Mouse (Mus musculus) right cerebral cortex, postnatal 14 days (tissue): ENCODE measurements around the gene Tbcd.

Source experiments
- DNase-seq: peaks from one replicate; pipeline ENCODE4 v3.0.0; 2022

Tbcd gene

DNA sequence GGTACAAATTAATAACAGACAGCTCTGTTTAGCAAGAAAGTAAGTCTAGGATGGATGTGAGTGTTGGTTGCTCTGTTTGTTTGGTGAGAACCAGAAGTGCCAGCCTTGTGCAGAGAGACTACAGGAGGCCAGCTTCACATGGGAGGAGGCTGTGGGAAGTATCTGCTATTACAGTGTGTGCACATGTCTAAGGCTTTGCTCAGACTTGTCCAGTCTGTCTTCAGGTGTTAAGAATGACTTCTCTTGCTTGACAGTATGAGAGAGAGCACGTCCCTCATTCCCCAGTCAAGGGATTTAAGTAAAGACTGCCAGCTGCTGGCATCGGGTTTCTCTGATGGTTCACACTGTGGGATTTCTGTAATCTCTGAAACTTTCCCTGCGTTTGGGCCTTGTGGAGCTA, 149.7 kb downstream of the Tbcd start:
- DNase-seq = no peak

- no peak for DNase-seq
Observed at GRCm38 (mm10) chr11:121605604-121606003, 153.9 kb downstream of the Tbcd start.

GRCm38 (mm10) chr11:121610976-121611375, 159.2 kb downstream of the Tbcd start:
- no peak for DNase-seq

DNA sequence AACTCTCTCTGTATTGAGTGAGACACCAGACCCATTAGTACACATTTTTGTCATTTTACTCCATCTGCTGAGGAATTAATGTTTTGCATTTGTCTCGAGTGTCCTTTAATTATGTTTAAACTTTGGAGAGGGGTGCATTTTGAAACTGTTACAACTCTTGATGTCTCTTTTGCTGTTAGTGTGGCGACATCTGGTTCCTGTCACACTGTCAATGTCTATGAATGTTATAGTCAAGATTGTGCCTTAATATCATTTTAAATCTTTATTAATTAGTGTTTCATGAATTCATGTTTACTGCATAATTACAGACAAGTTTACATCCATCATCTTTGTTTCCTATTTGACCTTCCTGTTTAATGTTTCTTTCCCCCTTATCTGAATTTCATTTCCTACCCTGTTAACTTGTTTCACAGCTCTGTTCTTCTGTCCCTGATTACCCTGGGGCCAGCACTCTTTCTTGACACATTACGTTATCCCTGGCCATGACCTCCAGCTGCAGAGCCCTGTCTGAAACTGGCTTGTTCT, 164.3 kb downstream of the Tbcd start:
- no peak for DNase-seq

DNA sequence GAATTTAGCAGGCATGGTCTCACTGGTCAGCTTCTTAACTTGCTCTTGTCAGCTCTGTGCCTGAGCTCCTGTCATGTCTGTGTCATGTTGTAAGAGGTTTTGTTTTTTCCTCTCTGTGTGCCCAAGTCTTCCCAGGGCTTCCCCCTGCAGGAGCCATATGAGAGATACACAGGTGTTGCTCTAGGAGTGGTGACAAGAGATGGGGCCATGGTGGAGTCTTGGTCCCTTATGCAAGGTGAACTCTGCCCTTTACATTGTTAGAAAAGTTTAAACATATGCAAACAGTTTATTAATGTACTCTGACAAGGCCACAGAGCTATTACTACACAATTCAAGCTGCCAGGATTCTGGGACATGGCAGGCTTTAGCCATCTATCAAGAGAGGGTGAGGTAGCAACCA, 164.8 kb downstream of the Tbcd start:
- no peak for DNase-seq

DNA sequence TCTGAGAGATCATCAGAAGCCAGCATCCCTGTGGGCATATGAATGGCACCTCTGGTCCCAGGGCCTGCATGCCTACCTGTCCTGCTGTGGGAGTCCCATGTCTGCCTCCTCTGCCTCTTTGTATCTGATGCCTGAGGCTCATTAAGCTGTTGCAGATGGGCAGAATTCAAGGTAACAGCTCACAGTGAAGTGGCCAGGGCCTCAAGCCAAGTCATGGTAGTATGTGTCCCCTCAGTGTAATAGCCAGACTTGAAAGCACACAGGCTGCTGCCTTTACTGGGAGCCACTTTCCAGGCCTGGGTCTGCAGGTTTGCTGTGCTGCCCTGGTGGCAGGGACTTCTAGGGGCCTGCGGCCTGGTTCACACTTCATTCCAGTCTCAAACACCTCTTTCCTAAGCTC, 165.6 kb downstream of the Tbcd start:
- DNase-seq = no peak

DNA sequence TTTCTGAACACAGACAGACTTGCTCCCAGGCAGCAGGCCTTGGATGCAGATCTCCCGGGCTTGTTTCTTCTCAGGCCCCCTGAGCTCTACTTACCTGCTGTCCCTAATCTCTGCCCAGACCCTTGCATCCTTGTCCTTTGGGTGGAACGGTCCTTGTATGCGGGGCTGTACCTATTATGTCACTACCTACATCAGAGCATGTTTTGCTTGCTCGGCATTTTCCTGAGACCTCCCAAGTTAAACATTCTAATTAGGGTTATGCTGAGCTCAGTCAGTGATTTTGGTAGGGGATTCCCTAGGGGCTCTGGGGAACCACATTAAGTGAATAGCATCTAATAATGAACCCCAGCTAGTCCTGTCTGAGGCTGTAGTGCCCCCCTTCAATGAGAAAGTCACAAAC, 173.3 kb downstream of the Tbcd start:
- no peak for DNase-seq

DNA sequence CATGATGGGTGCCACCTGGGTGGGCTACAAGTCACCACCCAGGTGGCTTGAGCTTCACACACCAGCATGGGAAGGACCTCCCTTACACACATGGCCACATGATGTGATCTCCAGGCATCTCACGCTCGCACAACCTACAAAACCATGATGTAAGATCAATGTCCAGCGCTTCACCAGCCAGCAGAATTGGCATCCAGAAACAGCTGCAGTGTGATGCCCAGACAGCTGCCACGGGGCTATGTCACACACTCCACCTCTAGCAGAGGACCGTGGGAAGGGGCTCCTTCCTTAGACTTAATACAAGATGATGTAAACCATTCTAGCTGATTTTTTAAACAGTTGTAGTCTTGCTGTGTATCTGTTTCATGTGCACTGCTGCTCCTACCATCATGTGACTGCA, 175.8 kb downstream of the Tbcd start:
- DNase-seq = no peak

DNA sequence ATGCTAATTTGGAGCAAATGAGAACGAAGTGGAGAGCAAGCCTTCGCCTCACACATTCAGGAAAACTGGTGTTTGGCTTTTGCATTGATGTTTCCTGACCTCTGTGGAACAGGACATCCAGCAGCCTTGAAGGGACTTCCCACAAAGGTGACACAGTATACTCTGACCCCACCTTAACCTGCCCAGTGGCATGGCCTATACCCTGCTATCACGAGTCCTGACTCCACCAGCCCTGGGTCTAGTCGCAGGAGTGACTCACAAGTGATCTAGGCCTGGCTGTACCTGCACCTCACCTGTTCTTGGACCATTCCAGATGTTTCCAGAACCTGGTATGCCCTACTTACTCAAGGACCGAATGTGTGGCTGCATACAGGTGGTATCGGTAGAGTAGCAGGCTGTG, 177.8 kb downstream of the Tbcd start:
- DNase-seq = no peak

- no peak for DNase-seq
Observed at GRCm38 (mm10) chr11:121630406-121630805, 178.7 kb downstream of the Tbcd start.

GRCm38 (mm10) chr11:121631410-121631809, 179.7 kb downstream of the Tbcd start:
- no peak for DNase-seq

GRCm38 (mm10) chr11:121636646-121637045, 184.9 kb downstream of the Tbcd start:
- DNase-seq = no peak

DNA sequence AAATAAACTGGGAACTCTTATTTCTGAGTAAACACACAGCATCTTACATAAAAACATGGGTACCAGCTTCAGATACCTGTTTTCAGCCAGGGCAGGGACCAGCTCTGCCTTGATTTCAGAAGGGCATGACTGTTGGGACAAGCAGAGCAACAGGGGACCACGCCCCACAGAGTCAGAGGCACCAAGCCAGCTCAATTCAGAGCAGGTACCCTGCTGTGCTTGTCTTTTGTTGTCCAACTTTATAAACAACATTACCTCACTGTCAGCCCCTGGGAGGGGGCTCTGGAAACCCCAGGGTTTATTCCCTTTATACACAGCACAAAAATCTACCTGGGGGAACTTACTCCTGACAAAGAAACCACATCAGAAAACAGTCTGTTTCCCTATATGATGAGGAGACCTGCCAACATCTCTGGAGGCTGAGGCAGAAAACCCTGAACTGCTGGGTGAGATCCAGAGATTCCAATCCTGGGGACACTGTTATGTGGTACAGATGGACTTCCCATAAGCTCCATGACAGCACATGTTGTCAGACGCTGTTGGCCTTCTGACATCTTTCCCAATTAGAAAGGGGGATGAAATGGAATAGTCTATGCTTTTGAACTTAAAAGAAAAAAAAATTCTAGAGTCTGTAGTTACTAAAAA, 189.9 kb downstream of the Tbcd start:
- DNase-seq = no peak

GRCm38 (mm10) chr11:121645394-121645793, 193.6 kb downstream of the Tbcd start:
- no peak for DNase-seq

DNA sequence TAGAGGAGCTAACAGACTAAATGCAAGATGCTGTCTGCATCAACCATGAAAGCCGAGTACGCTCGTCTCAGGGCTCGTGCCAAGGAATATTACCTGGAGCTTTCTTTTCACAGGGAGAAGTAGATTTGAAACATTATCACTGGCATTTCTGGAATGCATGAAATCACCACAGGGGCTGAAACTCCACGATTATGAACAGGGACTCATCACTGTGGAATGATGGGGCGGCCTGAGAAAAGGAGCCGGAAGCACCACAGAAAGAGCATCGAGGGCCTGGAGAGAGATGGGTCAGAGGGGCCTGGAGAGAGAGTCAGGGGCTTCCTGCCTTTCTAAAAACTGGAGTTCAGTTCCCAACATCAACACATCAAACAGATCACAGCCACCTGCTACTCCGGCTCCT, 195.6 kb downstream of the Tbcd start:
- no peak for DNase-seq

DNA sequence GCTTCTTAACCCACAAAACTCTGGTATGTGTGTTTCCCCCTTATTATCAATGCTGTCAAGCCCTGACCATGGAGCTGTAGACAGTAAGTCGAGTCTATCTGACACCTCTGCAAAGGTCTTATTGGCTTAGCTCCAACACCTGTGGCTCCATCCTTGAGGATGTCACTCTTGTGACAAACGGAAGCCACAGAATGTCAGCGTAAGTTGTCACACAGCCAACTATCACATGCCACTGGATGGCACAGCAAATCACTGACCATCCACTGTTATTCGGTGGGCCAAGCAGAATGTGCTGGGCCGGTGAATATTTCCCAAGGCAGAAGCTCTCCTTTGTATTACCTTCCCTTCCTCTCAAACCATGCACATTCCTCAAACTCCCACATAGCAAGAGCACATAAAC, 196.4 kb downstream of the Tbcd start:
- no peak for DNase-seq

DNA sequence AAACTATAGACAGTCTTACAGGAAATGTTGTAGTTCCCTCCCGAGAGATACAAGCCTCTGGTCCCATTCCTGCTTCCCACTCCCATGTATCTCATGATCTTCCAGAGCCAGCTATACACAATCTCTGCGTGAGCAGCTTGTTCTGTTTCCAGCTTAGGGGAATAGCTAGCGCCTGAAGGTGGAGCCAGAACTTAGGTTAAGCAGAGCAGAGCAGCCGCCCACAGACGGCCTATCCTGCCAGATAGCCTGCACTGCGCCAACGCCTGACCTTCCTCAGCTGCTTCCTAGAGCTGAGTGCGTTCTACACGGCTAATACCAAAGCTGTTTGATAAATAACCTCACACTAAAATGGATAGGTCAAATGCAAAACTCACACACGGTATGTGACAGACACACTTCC, 198.2 kb downstream of the Tbcd start:
- no peak for DNase-seq

- no peak for DNase-seq
Observed at GRCm38 (mm10) chr11:121650668-121651067, 198.9 kb downstream of the Tbcd start.

DNA sequence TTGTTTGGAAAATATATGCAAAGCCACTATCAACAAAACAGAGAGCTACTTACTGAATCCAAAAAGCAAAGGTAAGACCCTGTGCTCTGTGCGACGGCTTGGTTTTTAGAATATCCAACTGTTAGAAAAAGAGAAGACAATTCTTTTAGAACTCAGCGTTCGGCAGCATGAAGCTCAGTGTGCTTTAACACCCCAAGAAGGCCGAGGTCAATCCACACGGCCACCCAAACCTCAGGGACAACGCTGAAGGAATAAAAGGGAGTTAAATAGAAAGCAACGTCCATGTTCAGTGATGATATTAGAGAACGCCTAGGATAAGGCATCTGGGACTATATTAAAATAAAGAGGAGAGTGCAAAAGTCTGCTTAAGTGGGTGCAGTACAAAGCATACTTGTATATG, 199.8 kb downstream of the Tbcd start:
- DNase-seq = no peak

DNA sequence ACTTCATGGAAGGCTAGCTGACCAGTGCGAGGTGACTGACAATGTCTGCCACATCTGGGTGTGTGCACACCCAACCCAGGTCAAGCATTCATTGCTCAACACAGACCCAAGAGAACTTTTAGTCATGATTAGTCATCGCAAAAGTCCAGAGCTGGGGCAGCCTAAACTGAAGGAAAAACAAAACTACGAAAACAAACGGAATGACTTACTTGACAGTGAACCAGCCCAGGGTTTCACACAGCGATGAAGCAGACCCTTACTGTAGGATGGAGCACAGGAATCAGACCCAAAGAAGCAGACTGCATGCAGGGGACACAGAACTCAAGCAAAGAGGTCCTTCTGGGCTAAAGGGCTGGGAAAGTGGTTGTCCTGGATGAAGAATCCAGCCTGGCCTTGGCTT, 200.2 kb downstream of the Tbcd start:
- DNase-seq = no peak

GRCm38 (mm10) chr11:121652547-121653305, 201.0 kb downstream of the Tbcd start:
- DNase-seq = peak; percentile 69

DNA sequence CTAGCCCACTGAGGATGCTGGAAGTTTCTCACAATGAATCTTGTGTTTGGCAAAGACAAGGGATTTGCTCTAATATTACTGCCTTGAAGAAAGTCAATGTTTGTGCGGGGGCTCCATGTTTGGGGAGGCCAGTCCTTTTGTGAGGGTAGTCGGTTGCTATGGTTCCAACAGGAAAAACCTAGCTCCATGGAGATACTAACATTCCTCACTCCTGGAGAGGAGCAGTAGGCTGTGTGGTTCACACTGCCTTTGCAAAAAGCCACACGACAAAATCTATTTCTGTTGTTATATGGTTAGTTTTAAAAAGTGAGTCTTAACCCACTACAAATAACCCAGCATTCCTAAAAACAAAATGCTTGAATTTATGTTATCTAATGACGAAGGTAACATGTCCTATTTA, 201.9 kb downstream of the Tbcd start:
- DNase-seq = no peak

- DNase-seq = no peak
Observed at GRCm38 (mm10) chr11:121654406-121654945, 202.7 kb downstream of the Tbcd start.

DNA sequence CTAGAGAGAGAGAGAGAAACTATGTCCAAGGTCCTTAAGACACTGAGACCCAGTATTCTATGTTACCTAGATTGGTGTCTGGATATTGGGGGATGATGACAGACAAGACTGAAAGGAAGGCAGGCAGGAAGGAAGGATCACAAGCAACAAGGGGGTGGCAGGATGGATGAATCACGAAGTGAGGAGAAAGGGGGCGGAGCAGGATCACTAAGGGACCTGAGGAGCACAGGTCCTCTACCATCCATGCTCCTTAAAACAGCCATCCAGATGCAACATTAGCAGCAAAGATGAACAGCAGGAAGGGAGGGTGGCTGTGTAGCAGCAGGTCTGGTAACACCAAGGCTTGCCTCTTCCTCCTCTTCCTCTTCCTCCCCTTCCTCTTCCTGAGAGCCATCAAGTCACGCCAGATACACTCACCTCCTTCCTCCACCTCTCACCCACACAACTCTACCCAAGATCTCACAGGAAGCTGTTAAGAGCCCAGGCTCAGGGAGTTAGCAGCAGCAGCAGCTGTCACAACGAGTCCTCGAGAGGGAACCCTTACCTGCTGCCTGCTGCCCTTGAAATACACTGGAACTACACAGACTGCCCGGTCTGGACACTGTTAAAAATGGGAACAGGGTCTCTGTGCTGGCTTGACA, 203.5 kb downstream of the Tbcd start:
- no peak for DNase-seq
